Mouse (Mus musculus) 3134 (cell line): ENCODE data around the gene Pfn3.
"Not testable (repeated sequence)": the region's sequence is repeated elsewhere in the genome, so short reads cannot be mapped to it uniquely, and the experiment has no call there.

Experiments
- DNase-seq: peaks from one replicate; pipeline ENCODE4 v3.0.0-alpha.2; 2011; ENCODE audit warnings: low spot score; ENCODE audit not compliant: insufficient read length; ENCODE audit errors: extremely low read depth

Gene Pfn3

GRCm38 (mm10) chr13:55414743-55415380 is at the start of gene Pfn3:
Gene Pfn3 (minus strand): TSS chr13:55415232.
- DNase-seq, result no peak

DNA sequence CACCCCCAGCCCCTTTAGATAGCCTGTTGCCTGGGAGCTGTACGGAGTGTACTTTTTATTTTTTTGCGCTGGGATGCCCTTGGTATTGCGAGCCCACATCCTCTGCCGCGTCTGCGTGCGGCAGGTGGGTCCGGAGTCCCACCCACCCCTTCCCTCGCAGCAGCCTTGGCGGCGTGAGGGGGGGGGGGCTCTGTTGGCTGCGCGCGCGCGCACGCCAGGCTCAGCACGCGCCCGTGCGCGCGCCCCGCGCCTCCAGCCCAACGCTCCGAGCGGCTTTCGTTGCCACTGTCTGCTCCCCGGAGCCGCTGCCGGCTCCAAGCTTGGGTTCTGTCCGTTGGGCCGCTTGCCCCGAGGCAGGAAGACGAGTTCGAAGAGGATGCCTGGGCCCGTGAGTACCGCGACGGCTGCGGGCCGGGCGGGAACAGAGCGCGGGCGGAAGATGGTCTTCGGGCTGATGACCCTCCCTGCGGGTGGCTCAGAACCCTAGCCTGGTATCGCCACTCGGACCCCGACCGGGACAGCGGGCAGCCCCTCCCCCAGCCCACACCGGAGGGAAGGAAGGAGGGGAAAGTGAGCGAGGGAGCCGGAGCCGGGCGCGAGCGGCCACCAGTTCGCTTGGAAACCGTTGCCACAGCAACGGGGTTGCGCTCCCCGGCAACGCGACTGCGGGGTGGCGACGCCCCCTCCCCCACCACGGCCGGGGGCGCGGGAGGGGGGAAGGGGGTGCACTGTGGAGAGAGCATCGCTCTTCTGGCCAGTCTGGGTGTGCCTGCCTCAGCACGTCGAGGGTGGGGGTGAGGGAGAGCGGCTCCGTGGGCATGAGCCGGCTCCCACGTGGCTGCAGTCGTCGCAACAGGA is 49.2 kb upstream of the Pfn3 start, which contains the start of gene Prr7:
Gene Prr7, plus strand, starts transcription at position 241 of the 858 bp plus-strand sequence.
- DNase-seq, result no peak

DNA sequence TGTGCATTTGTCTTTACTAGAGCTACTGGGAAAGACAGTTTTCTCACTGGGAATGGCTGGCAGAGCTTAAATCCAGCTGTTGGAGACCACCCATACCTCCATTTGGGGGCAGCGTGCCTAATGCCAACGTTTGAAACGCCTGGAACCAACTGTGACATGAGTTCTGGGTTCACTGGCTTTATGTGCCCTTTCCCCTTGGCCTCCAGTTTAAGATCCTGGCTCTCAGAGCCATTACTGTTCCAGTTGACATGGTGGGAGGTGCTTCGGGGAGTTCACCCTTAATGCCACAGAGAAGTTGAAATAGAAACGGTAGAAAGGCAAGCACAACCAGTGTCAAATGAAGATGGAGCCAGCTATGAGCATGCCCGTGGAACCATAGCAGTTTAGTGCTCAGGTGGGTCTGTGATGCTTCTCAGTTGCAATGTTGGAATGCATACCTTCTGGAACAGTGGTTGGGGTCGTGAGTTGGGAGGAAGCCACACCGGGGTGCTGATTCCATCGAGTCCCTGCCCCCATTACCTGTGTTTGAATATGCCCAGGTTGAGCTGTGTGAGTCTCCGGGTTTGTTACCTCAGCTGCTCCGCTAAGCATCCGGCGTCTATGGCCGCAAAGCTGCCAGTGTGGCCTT is 48.5 kb upstream of the Pfn3 start:
- no peak for DNase-seq

DNA sequence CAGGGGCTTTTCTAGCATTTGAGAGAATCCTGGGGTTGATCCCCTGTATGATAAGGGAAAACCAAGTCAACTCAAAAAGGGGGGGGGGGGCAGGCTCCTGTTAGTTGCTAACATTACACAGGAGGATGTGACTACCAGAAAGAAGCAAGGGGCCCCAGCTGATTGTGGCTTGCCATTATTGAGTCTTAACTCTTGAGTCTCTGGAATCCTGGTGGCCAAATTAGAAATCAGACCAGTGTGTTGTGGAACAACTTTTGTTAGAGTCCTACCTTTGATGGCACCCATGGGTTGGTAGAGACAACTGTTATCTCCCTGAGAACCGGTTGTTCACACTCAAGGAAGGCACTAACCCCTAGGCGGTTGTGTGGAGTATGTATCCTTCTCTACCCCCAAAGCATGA is 47.9 kb upstream of the Pfn3 start:
- no peak for DNase-seq

DNA sequence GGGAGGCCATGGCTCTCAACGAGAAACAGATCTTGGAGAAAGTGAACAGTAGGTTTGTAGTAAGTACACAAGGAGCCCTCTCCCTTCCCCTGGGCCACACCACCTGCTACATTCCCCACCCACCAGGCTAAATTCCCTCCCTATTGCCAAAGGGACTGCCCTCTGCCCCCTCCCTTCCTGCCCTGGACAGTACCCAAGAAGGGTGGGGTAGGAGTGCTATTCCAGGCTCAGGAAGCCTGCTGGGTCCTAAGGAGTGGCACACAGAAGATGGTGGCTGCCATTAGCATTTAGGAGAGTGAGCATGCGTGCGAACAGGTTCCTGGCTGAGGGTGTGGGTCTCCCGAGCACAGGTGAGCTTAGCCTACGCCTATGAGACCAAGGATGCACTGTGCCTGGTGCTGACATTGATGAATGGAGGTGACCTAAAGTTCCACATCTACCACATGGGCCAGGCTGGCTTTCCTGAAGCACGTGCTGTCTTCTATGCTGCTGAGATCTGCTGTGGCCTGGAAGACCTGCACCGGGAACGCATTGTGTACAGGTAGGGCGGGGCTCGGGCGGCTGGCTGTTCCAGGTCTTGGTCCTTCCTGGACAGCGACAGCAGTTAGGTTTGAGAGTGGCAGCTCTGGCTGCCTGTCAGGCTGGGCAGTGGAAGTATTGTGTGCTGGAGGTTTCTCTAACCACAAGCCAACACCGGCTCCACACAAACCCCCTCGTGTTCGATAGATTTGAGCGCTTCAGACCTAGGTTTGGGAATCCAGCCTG is 36.9 kb upstream of the Pfn3 start:
- DNase-seq, result no peak

DNA sequence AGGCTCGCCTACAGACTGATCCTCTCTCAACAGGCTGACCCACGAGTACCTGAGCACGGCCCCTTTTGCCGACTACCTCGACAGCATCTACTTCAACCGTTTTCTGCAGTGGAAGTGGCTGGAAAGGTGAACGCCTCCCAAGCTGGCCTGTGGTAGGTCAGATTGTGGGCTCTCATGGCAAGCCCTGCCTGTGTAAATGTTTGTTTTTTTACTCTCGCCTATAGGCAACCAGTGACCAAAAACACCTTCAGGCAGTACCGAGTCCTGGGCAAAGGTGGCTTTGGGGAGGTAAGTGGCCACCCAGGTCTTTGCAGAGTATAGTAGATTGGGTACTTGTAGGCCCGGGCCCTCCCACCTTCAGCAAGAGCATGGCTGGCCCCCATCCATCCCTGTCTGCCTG is 36.3 kb upstream of the Pfn3 start:
- DNase-seq, result no peak

DNA sequence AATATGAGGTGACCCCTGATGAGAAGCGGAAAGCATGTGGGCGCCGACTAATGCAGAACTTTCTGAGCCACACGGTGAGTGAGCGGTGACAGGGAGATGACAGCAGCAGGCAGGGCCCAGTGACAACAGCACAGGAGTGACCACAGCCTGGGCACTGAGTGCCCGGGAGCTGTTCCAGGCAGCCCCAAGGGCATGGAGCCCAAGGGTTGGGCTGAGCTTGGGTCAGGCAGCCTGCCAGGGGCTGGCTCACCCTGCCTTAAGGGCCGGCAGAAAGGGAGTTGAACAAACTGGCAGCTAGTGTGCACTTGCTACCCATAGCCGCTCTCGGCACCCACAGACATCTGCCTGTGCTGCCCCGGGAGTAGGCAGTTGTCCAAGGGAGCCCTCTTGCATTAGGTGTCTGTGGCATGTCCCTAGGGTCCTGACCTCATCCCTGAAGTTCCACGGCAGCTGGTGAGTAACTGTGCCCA is 35.5 kb upstream of the Pfn3 start:
- peak; percentile 99 for DNase-seq

DNA sequence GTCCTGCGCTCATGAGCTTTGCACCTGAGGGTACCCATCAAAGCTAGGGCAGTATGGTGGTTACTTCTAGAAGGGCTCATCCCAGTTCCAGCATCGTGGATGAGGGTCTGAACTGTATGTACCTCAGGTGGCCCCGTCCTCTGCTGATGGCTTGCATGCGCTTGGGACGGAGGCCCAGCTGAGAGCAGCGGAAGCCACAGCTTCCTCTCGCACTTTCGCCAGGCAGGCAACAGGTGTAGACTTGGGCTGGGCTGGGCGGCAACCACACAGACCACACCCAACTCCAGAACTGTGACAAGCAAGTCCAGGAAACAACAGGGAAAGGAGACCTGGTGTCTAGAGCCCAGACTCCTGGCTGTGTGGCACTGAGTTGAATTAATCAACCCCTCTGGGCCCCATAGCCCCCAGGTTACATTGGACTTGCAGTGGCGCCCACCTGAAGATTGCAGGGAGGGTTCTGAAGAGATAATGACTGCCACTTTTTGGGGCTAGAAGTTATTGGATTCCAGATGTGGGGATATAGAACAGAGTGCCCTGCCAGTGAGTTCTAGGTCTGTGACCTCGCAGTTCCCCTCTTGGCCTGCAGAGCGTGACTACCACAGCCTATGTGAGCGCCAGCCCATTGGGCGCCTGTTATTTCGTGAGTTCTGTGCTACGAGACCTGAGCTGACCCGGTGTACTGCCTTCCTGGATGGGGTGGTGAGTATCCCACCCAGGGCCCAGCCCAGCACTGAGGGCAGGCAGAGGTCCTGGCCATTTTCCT is 34.8 kb upstream of the Pfn3 start:
- DNase-seq, result no peak

DNA sequence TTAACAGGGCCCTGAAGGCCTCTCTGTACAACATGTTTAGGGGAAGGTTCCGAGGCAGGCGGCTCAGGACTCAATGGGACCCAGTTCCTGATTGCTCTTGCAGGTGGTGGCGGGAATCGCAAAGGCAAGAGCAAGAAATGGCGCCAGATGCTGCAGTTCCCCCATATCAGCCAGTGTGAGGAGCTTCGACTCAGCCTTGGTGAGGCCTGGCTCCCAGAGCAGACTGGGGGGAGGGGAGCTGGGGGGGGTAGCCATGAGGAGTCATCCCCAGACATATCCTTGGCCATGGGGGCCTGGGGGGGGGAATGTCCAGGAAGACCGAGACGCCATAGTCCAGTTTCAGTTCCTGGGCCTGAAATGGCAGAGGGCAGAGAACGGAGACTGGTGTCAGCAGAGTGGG is 34.2 kb upstream of the Pfn3 start:
- DNase-seq, result no peak

DNA sequence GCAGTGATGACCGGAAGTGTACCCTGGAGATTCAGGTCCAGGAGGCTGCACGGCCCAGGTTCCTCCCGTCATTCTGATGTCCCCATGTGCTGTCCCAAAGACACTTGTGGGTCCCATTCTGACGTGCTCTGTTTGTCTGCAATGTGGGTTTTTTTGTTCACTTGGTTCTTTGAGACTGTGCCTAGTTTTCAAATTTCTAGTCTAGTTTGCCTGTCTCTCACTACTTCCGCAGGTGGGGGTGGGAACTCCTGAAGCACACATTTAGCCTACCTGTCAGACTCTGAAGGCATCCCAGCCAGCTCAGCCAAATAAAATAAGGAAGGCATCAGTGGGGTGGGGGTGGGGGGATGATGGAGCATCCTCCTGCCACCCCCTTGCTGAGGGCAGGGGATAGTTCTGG is 33.1 kb upstream of the Pfn3 start:
- DNase-seq, result no peak

DNA sequence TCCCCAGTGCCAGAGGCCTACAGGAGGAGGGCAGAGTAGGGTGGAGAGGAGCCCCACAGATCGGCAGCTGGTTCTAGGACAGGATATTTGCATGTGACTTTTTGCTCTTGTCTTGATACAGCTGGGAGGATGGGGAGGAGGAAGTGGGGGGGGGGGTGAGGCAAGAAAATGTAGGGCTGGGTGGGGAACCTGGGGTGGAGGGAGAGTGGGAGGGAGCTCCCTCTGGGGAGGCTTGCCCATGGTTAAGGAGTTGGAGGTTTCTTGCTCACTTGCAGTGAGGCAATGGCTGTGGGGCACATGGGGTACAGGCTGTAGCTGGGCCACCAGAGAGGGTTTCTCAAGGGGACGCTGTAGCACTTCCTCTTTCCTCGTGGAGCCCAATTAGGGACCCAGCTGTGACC is 32.5 kb upstream of the Pfn3 start:
- no peak for DNase-seq

DNA sequence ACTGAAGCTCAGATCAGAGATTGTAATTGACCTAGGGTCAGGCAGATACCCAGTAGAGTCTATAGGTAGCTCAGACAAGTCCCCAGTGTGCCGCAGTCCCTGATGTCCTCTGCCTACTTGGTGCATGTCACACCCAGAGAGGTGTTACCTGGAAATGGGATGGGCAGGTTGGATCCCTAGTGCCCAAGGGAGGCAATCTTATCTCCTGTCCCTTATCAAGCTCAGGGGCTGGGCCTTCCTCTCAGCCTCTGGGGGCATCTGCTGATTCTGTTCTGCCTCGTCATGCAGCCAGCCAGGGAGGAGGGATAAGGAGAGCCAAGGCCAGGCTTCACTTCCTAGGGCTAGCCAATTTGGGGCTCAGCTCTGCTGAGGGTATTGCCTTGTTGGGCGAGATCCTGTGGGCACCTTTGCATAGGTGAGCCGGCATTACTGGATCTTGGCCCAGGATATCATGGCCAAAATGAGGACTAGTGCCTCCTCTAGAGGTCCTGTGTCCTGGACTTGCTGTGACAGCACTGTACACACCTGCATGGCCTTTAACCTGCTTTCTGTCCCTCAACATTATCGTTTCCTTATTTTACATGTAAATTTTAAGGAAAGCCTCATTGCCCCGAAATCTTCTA is 31.6 kb upstream of the Pfn3 start:
- no peak for DNase-seq

- DNase-seq, result peak; percentile 74
These were observed 30.5 kb upstream of the Pfn3 start for GRCm38 (mm10) chr13:55445361-55446091.

GRCm38 (mm10) chr13:55444937-55445315 is 29.9 kb upstream of the Pfn3 start, which contains the start of gene Grk6:
Gene Grk6 (plus strand): TSS chr13:55445072.
- peak; percentile 98 for DNase-seq

- peak; percentile 87 for DNase-seq
These were observed 29.4 kb upstream of the Pfn3 start for GRCm38 (mm10) chr13:55444286-55444936.

DNA sequence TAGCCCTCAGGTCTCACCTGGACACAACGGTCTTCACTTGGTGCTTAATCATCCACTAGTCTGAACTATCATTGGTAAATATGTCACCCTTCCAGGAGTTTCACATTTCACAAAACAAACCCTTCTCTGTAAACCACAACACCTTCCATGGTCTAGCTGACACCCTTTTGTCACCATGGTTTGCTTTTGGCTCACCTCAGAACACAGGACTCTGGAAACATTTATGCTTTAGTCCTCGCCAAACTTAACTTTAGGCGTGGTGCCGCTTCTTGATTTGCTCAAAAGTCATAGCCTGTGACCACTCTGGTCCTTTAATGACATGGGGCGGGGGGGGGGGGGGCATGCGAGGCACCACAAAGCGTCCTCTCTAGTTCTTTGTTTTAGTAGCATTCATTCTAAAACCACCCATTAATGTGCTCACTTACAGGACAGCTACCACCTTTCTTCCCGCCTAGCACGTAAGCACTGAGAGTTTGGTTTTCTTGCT is 28.8 kb upstream of the Pfn3 start:
- DNase-seq, result no peak

DNA sequence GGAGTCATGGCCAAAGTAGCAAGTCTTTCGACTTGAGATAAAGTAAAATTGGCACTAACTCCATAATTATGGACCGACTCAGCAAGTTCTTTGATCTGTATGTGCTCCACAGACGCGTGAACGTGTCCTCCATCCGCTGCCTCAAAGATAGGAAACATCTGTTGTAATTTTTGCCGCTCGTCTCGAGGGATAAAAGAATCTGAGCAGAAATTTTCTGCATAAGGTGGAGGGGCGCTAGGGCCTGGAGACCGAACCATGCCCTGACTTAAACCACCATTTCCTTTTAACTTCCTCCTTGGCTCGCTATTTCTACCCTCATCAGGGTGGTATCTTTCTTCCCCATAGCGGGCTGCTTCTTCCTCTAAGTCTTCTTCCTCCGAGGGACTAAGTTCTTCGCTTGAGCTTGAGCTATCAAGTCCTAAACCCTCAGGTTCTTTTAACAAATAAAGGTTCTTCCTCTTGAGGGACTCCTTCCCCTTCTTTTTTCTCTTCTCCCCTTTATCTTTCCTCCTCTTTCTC is 22.1 kb upstream of the Pfn3 start:
- not testable (repeated sequence) for DNase-seq
